Comparison of ENCODE assay signal across 12 mouse cellular contexts in the genomic region with DNA sequence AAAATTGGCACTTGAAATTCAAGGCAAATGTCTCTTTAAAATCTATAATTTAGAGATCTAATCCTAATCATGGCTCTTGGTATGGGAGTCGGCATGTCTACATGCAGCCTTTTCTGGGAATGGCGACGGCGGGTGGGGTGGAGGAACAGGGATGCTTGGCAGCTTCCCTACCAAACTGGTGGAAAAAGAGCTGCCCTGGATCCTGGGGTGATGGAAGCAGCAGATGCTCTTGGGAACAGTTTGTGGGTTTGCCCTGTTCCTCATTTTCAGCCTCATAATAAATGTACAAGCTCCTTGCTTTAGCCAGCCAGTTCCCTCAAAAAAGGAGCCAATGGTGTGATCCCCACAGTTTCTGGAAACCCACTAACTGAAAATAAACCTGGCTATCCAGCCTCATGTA.
"Had no signal": no experiment of that assay in that cellular context is flagged by ENCODE, and none has a peak within 500 bp of the region (broad histone marks: within the 10 kb centered on the region; RNA-seq: fewer than 3 reads in every experiment).

No protein-coding gene starts in this region.

- DNase-seq: kidney, adult 18-20 months; kidney, adult 9 months; kidney, postnatal 14 days; kidney, postnatal 4 days; liver, embryonic 13.5 days; lung, adult 2 months; lung, postnatal 14 days; lung, postnatal 4 days; midbrain, embryonic 14.5 days; right cerebral cortex, postnatal 14 days; spleen, adult 18-20 months; thymus, postnatal 25 days had no signal
